Mouse (Mus musculus) heart, adult 2 months (tissue): ENCODE data around the gene Plcl2. TPM values are rescaled to one million over a fixed set of nuclear protein-coding genes. Genes with fewer than 3 reads are reported as not detected.

Source experiments
- DNase-seq, 2 experiments: peaks; one replicate each; pipeline ENCODE4 v3.0.0; 2021
- H3K27ac ChIP-seq: fragments of 200-600 bp; 2 replicates; pipeline ENCODE4 v1.8.1; 2022
- H3K27me3 ChIP-seq: fragments of 200-500 bp; 2 replicates; pipeline ENCODE4 v1.6.1; 2012; ENCODE audit warnings: mild to moderate bottlenecking, low read length, inconsistent platforms, mixed read lengths; ENCODE audit not compliant: control insufficient read depth, insufficient read depth
- H3K36me3 ChIP-seq: fragments of 200-500 bp; 2 replicates; pipeline ENCODE4 v1.6.1; 2012; ENCODE audit warnings: low read length, inconsistent platforms; ENCODE audit not compliant: control insufficient read depth, insufficient read depth
- H3K4me1 ChIP-seq: fragments of 200-500 bp; 2 replicates; pipeline ENCODE4 v1.6.1; 2011; ENCODE audit warnings: low read length; ENCODE audit not compliant: control insufficient read depth, insufficient read depth
- H3K4me3 ChIP-seq: fragments of 200-600 bp; 2 replicates; pipeline ENCODE4 v1.8.1; 2022
- H3K79me2 ChIP-seq: fragments of 200-500 bp; replicated peaks from 2 replicates; pipeline ENCODE4 v1.6.1; 2012; ENCODE audit warnings: mild to moderate bottlenecking, inconsistent platforms, low read length, moderate library complexity, mixed read lengths; ENCODE audit not compliant: control insufficient read depth, insufficient read depth
- H3K9ac ChIP-seq: fragments of 200-500 bp; 2 replicates; pipeline ENCODE4 v1.6.1; 2012; ENCODE audit warnings: low read depth, mild to moderate bottlenecking, control low read depth, inconsistent platforms, low read length, mixed read lengths
- CTCF ChIP-seq: fragments of 200-600 bp; IDR thresholded peaks from 2 replicates; pipeline ENCODE4 v1.8.1; 2022; ENCODE audit warnings: antibody characterized with exemption, mild to moderate bottlenecking, moderate library complexity
- EP300 ChIP-seq: fragments of 200-500 bp; IDR thresholded peaks from 2 replicates; pipeline ENCODE4 v1.6.1; 2011; ENCODE audit warnings: low read depth, low read length, control low read depth; ENCODE audit not compliant: insufficient read depth
- POLR2A ChIP-seq: fragments of 200-500 bp; IDR thresholded peaks from 2 replicates; pipeline ENCODE4 v1.6.1; 2011; ENCODE audit warnings: mild to moderate bottlenecking, low read depth, low read length, control low read depth; ENCODE audit not compliant: insufficient read depth
- WGBS: fragments of 180-500 bp; shearing (Covaris S2); methylation state at CpG from one replicate; pipeline ENCODE4 v1.1.7; 2018; 5-methylcytosine and 5-hydroxymethylcytosine counted together
- intact Hi-C: fragments of 180-260 bp; cut with DNase I; formaldehyde crosslinking; loops from one replicate; pipeline ENCODE4 v1.15.1; 2025
- polyA plus RNA-seq: library from polyadenylated mRNA; depleted of rRNA; stranded (reverse); fragments of >200 nt; gene quantifications from 2 replicates; pipeline ENCODE4 v1.2.3, GENCODE M21; 2012
- total RNA-seq, 2 experiments: library from RNA; stranded (reverse); gene quantifications; 2 replicates each; pipeline ENCODE4 v1.2.3; 2021

Gene Plcl2
- total and polyA plus RNA-seq, 3 experiments, result 2.8 to 8.0 (median 7.5) TPM

- Histone ChIP-seq H3K36me3 (no peaks in the 10 kb centered on the region), H3K4me3 (no peak overlapping the region), H3K4me1 (no peaks in the 10 kb centered on the region), H3K27ac (no peak overlapping the region), H3K9ac (no peak overlapping the region), H3K79me2 (no peaks in the 10 kb centered on the region), H3K27me3 (no peaks in the 10 kb centered on the region)
- TF ChIP-seq POLR2A (no peak), CTCF (no peak), EP300 (no peak)
- DNase-seq, result no peak
- 75% methylated on average over 10 of the region's 10 CpGs for WGBS
- intact Hi-C loops, result no loop called here
Measured at GRCm38 (mm10) chr17:50495216-50495889, 13.8 kb upstream of the Plcl2 start.

GRCm38 (mm10) chr17:50498062-50498697 is 11.0 kb upstream of the Plcl2 start:
- no peaks in the 10 kb centered on the region for H3K36me3 ChIP-seq
- no peaks in the 10 kb centered on the region for H3K79me2 ChIP-seq
- WGBS, result 83% methylated on average over 7 of the region's 7 CpGs
- no peaks in the 10 kb centered on the region for H3K4me1 ChIP-seq
- H3K27me3 ChIP-seq, result no peaks in the 10 kb centered on the region
- no peak for TF ChIP-seq CTCF
- TF ChIP-seq EP300, result no peak
- intact Hi-C loops, result no loop called here
- H3K9ac ChIP-seq, result no peak overlapping the region
- DNase-seq, result no peak
- no peak overlapping the region for H3K4me3 ChIP-seq
- no peak overlapping the region for H3K27ac ChIP-seq

- intact Hi-C loops, result no loop called here
- TF ChIP-seq EP300 (no peak), POLR2A (no peak), CTCF (no peak)
Measured at GRCm38 (mm10) chr17:50499091-50499790, 10.0 kb upstream of the Plcl2 start.

GRCm38 (mm10) chr17:50500806-50501205 is 8.4 kb upstream of the Plcl2 start:
- Histone ChIP-seq H3K36me3 (no peaks in the 10 kb centered on the region), H3K9ac (no peak overlapping the region), H3K79me2 (no peaks in the 10 kb centered on the region), H3K27ac (no peak overlapping the region), H3K4me1 (peaks cover 2% of the 10 kb centered on the region), H3K4me3 (no peak overlapping the region), H3K27me3 (no peaks in the 10 kb centered on the region)
- WGBS, result 79% methylated on average over 6 of the region's 6 CpGs
- TF ChIP-seq POLR2A (no peak), CTCF (no peak), EP300 (no peak)
- no peak for DNase-seq
- intact Hi-C loops, result no loop called here

More at GRCm38 (mm10) chr17:50499091-50499790, 10.0 kb upstream of the Plcl2 start:
- H3K27ac ChIP-seq, result no peak overlapping the region
- no peaks in the 10 kb centered on the region for H3K36me3 ChIP-seq
- H3K79me2 ChIP-seq, result no peaks in the 10 kb centered on the region
- no peaks in the 10 kb centered on the region for H3K27me3 ChIP-seq
- 66% methylated on average over 16 of the region's 16 CpGs for WGBS
- peaks cover 2% of the 10 kb centered on the region; the same call in 1 of the 2 replicates for H3K4me1 ChIP-seq
- H3K9ac ChIP-seq, result no peak overlapping the region
- H3K4me3 ChIP-seq, result no peak overlapping the region
- no peak for DNase-seq

- WGBS, result 72% methylated on average over 7 of the region's 7 CpGs
- no peak for DNase-seq
- Histone ChIP-seq H3K27me3 (no peaks in the 10 kb centered on the region), H3K79me2 (no peaks in the 10 kb centered on the region), H3K4me3 (no peak overlapping the region), H3K36me3 (no peaks in the 10 kb centered on the region), H3K9ac (no peak overlapping the region), H3K4me1 (peaks cover 2% of the 10 kb centered on the region), H3K27ac (no peak overlapping the region)
- no peak for TF ChIP-seq EP300
- no peak for TF ChIP-seq CTCF
- TF ChIP-seq POLR2A, result no peak
- intact Hi-C loops, result no loop called here
Measured at GRCm38 (mm10) chr17:50503075-50503474, 6.1 kb upstream of the Plcl2 start.
